Mouse (Mus musculus): ENCODE measurements around the gene Eomes. TPM values are rescaled to one million over a fixed set of nuclear protein-coding genes. Genes with fewer than 3 reads are reported as not detected.

Gene Eomes
- polyA plus RNA-seq, 1 experiment = not detected

DNA sequence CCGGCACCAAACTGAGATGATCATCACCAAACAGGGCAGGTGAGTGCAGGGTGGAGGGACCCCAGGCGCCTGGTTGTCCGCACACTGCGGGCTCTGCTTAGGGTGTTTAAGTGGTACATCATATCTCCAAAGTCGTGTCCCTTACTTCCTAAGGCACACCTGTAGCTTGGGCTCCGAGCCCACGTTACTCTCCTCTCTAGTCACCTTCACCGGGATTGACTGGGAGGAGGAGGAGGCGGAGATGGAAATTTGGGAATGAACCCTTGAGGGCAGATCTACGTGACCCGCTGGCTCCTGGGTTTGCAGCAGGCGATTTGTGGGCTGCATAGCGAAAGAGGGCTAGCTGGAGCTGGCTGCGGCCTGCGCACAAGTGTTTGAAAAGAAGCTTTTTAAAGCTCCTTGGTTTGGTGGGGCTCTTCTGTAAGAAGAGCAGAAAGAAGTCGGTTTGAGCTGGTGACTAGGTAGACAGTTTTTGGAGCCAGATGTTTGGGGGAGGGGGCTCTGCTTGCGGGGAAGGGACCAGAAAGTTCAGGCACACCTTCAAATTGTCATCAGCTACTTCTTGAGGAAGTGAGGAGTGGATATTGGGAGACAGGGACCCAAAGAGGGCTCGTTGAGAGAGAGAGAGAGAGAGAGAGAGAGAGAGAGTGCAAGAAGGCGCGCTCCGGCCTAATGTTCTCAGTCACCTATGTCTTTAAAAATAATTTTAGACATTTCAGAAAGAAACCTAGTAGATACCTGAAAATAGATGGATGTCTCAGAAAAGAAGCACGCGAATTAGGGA, 1.7 kb downstream of the Eomes start:
- TF ChIP-seq GATA1 (IDR thresholded peaks at IDR 0.05; ENCODE audit: low read length) = no peak

DNA sequence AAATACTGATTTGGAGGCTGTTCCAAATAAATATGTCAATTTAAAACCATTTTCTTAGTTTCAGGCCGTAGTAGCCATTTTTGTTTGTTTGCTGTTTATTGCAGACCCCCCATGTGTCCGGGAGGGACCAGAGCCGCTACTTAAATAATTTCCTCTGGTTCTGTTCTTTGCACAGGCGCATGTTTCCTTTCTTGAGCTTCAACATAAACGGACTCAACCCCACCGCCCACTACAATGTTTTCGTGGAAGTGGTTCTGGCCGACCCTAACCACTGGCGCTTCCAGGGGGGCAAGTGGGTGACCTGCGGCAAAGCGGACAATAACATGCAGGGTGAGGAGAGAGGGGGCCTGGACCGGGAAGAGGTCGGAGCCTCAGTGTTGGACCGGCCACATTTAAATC, 2.3 kb downstream of the Eomes start:
- TF ChIP-seq GATA1 (IDR thresholded peaks at IDR 0.05; ENCODE audit: low read length) = no peak

DNA sequence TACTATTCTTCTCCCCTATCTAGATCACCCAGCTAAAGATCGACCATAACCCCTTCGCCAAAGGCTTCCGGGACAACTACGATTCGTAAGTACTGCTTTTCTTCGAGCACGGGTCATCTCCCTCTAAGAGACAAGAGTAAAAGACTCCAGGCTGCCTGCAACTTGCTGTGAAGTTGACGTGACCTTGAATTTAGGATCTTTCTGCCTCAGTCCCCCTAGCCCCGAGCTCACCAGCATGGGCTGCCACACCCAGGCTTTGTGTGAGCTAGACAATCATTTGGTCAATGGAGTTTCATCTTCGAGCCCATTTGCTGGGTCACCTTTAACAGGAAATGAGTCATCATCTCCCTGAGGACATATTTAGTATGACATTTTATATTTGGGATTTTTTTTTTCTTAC, 4.2 kb downstream of the Eomes start:
- no peak for TF ChIP-seq GATA1 (IDR thresholded peaks at IDR 0.05; ENCODE audit: low read length)

DNA sequence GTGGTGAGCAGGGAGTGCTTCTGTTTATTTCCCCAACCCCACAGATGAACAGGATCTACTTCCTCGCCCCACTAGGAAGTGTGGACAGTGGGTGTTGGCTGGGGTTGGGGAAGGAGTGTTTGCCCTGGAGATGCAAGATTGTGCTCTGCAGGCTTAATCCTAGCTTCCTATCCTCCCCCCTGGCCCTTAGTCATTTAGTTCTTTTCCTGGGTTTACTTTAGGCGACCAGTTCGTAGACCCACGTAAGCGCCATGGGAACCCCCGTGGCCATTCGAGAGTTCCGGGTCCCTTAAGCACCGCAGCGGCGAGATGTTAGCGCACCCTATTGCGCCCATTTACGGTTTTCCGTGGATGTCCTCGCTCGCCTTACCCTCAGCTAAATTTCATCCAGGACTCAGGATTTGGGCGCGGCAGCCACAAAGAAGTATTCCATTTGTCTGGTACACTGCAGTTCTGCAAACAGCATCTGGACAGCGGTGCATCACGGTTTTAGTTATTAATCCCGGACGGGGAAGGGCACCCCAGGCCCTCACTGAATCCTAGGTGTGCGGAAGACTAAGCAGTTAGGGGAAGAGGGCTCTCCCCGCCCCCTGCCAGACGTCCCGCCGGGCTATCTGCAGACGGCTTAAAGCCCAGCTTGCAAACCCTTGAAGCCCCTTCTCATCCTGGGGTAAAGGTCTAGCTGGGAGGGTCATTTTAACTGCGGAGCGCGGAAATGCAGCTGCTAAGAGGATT, 8.5 kb downstream of the Eomes start:
- TF ChIP-seq GATA1 (IDR thresholded peaks at IDR 0.05; ENCODE audit: low read length) = no peak

DNA sequence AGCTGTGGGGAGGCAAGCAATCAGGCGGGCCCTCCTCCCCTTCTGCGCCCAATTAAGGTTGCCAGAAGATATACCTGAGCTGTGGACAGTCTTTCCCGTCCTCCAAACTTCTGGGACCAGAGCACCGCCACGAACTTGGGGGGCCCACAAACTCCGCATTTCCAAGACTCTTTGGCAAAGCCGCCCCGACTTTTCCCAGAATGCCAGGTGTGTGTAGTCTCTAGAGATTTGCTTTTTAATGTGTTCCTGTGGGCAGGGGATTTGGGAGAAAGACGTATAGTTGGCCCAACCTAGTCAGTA, 9.0 kb downstream of the Eomes start:
- no peak for TF ChIP-seq GATA1 (IDR thresholded peaks at IDR 0.05; ENCODE audit: low read length)

DNA sequence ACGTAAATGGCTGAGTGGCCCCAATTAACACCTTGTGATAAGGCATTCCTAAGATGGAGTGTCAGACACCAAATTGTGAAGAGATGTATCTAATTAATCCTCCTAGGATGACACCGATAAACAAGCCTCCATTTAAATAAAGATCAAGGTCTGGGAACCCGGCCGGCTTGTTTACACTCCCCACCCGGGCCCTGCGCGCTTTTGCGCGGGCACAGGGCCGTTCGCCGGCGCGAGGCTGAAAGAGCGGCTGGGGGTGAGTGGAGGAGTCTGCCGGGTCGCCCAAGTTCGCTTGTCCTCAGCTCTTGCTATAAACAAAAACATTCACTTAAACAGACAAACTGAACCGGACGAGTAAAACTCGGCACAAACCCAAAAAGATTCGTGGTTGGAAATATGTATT, 9.6 kb downstream of the Eomes start:
- TF ChIP-seq GATA1 (IDR thresholded peaks at IDR 0.05; ENCODE audit: low read length) = no peak

DNA sequence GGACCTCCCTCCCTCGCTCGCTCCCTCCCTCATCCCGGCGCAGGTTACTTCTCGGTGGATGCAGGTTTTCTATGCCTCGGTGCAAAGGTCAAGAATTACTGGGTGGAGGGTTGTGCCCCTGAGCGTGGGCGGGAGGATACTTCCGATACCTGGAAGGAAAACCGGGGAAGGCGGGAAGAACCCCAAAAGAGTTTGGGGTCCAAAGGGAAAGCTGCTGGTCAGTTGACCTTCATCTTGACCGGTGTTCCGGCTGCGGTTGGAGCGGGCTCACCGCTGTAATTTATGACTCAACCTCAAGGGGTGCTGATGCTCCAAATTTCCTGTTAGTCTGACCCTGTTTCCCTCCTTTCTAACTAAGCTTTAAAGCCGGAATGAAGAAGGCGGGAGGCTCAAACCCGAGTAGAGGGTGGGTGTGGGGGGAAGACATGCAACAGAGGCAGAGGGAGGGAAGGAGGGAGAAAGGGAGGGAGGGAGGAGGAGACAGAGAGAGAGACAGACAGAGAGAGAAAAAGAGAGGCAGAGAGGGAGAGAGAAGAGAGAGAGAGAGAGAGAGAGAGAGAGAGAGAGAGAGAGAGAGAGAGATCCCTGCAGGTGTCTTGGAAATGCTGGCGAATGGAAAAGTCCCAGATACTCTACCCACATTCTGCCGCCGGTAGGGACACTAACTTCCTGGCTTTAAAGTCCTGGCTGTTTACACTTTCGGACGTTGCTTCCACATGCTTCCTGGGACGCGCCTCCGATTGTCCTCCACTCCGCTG, 10.3 kb downstream of the Eomes start:
- TF ChIP-seq GATA1 (IDR thresholded peaks at IDR 0.05; ENCODE audit: low read length) = no peak

DNA sequence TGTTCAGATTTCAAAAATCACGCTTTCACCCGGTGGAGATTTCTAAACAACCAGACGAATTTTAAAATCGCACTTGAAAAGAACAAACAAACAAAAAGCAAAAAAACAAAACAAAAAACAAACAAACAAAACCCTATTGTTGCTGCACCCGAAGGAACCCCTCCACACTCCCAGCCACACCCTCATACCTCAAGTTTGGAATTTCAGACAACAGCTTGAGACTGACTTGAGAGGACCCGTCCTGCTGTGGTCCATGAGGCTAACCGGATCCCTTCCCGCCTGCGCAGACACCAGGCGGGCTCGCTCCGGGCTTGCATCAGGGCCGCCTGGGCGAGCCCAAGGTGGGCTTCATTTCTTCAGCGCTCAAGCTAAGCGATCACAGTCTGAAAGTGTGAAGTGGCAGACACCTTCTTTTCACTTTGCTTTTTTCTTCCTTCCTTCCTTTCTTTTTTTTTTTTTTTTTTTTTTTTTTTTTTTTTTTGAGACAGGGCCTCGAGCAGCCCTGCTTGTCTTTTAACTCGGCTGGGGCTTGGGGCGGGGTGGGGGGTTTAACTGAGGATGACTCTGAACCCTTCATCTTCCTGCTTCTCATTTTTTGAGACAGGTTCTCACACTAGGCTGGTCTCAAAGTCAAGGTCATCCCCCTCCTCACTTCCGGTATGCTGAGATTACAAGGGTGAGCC, 11.0 kb downstream of the Eomes start:
- no peak for TF ChIP-seq GATA1 (IDR thresholded peaks at IDR 0.05; ENCODE audit: low read length)

DNA sequence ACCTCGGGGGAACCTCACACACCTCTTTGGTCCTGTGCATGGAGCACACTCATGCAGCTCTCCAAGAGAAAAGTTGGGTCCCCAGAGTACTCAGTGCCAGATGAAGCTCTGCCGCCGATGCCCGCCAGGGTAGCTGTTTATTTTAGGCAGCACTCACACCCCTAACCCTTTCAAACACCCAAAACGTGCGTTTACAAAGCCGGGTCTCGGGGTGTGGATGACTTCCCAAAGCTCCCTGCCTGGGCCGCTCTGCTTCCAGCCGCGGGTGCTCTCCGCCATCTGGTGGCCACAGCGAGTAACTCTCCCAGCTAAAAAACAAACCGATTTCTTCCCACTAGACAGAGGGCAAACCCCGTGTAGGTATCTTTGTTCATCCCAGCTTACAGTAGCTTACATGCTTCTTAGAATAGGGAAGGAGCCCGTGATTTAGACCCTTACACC, 11.6 kb downstream of the Eomes start:
- TF ChIP-seq GATA1 (IDR thresholded peaks at IDR 0.05; ENCODE audit: low read length) = no peak

DNA sequence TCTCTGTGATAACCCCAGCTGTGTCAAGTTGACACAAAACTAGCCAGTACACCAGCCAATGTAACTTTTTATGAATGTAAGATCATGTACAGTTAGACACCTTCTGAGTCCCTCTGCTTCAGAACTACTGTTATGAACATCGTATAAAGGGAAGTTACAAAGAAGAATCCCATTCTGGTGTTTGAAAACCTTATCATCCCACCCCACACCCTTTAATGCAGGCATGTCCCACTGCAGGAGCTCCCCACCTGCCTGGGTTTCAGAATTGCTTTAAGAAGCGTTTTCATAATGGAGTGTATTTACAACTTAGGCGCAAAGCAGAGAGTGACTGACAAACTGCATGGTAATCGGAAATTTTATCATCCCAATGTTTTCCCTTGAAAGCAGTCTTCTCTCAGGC, 13.2 kb downstream of the Eomes start:
- TF ChIP-seq GATA1 (IDR thresholded peaks at IDR 0.05; ENCODE audit: low read length) = no peak

DNA sequence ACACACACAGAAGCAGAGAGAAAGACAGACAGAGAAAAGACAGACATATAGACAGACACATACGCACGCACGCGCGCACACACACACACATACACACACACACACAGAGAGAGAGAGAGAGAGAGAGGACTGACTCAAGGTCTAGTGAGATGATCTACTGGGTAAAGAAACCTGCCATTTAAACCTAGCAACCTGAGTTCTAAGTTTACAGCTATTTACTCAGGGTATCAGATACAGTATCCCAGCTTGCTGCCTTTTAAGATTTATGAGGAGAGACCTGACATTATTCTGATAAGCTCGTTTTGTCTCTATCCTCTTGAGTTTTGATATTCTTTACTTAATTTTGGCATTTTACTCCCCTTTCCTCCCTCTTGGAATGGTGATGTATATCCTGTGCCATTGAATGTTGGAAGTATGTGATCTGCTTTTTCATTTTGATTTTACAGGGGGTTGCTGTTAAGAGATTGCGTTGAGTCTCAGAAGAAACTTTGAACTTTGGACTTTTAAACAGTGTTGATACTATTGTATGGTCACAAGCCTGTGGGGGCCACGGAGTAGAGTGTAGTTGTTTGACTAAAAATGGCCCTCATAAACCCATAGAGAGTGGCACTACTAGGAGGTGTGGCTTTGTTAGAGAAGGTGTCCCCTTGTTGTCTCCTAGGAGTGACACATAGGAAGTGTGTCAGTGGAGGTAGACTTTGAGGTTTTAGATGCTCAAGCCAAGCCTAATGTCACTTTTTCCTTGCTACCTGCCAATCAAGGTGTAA, 15.1 kb downstream of the Eomes start:
- no peak for TF ChIP-seq GATA1 (IDR thresholded peaks at IDR 0.05; ENCODE audit: low read length)

DNA sequence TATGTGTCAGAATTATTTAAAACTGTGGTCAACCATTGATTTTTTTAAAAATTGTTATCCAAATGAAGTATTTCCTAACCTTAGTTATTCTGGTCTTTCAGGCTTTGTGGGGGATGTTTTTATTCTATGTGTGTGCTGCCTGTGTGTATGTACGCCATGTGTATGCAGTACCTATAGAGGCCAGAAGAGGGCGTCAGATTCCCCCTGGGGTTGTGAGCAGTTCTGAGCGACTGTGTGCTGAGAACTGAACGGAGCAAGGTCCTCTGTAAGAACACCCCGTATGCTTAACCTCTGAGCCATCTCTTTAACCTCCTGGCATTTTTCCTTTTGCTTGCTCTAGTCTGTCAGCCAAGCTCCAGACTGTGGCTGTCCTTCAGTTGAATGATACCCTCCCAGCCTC, 16.1 kb downstream of the Eomes start:
- no peak for TF ChIP-seq GATA1 (IDR thresholded peaks at IDR 0.05; ENCODE audit: low read length)

DNA sequence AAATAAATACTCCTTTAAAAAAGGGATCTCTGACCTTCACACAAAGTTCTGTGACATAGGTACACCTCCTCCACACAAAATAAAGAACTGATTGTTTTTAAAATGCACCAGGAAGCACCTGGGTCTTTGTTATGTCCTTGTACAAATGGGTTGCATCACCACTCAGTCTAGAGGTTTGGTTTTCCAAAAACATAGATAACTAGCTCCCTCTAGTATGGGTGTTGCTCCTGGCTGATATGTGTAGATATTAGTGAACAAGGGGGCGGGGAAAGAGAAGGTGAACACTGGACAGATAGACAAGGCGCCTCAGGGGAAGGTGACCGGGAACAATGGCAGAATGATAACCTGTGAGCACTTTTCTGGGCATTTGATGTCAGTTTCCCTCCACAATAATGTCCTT, 17.9 kb downstream of the Eomes start:
- TF ChIP-seq GATA1 (IDR thresholded peaks at IDR 0.05; ENCODE audit: low read length) = no peak

DNA sequence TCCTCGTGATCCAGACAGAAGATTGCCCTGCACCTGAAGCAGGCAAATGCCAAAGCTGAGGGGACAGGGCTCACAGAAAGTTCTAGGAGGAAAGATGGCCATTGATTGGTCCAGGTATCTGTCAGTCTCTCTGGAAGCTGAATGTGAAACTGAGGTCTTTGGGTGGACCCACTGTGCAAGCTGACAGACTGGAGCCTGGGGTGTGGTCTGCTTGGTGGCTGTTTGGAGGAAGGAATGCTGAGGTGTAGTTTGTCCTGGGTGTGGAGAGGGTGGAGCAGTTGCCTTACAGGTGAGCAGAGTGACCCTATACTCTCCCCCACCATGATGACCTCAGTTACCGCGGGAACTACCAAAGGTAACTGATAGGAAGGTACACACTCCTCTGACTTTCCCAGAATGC, 18.9 kb downstream of the Eomes start:
- no peak for TF ChIP-seq GATA1 (IDR thresholded peaks at IDR 0.05; ENCODE audit: low read length)

DNA sequence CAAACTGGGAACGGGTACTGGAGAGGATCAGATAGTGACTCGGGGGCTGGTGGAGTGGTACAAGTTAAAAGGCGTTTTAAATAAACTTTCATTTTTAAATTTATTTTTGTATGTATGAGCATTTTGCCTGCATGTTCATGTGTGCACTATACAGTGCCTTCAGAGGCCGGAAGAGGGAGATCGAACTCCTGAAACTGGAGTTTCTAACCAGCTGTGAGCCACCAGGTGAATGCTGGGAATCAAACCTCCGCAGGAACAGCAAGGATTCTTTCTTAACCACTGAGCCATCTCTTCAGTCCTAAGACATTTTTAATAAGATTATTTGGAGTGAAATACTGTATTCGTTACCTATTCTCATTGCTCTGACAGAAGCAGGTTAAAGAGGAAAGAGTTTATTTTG, 20.0 kb downstream of the Eomes start:
- TF ChIP-seq GATA1 (IDR thresholded peaks at IDR 0.05; ENCODE audit: low read length) = no peak
